Mouse (Mus musculus): ENCODE data around the gene Il24. TPM values are rescaled to one million over a fixed set of nuclear protein-coding genes. Genes with fewer than 3 reads are reported as not detected.

Il24 gene
- polyA plus RNA-seq, 1 experiment: not detected

DNA sequence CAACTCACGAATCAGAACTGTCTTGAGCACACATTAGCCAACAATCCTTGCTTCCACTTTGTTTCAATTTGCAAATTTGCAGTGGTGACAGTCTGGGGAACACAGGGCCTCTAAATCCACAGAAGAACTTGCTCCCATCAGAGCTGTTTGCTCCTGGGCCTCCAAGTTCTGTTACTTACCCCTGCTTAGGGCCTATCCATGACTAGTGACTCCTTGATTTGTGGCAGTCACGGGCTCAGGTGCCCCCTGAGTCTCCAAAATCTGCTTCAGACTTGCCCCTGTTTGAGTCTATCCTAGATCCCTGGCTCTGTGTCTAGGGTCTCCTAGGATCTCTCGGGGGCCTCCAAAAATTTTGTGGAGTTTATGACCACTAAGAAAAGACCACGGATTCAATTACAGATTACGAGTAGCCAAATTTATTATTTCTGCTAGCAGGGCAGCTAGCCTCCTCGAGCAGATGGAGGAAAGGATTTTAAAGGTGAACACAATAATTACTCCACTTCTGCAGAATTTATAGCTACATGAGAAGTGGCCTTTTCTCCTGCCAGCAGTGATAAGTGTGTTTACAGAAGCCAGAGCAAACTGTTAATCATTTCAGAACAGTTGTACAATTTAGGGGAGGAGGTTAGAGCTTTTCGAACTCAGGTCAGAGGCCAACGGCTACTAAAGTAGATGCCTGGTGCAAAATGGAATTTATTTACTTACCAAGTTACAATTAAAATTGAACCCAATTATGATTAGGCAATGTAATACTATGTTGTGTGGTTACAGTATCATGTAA is 46.5 kb downstream of the Il24 start:
- no peak for DNase-seq (ENCODE audit: low read depth in 1 of 2, low spot score in 2 of 2)
- Histone ChIP-seq H3K4me1 (ENCODE audit: control insufficient read depth, insufficient read depth, insufficient read length) (peaks cover 3% of the 10 kb centered on the region; the same call in 1 of the 2 replicates), H3K27ac (ENCODE audit: insufficient read depth, low read length) (no peak overlapping the region), H3K4me3 (ENCODE audit: extremely low read depth, insufficient read depth, insufficient read length) (no peak overlapping the region), H3K36me3 (ENCODE audit: control insufficient read depth, insufficient read depth, low read length) (no peaks in the 10 kb centered on the region), H3K27me3 (ENCODE audit: control insufficient read depth, insufficient read depth, low read length) (no peaks in the 10 kb centered on the region)
- 75% methylated on average over 8 of the region's 8 CpGs for WGBS
- no peak for TF ChIP-seq POLR2A (IDR thresholded peaks at IDR 0.05; ENCODE audit: low read depth, low read length)
- TF ChIP-seq CTCF (IDR thresholded peaks at IDR 0.05; ENCODE audit: extremely low read depth, insufficient read depth, insufficient read length, insufficient replicate concordance): no peak

GRCm38 (mm10) chr1:130838288-130838687 is 49.0 kb downstream of the Il24 start:
- Histone ChIP-seq H3K27me3 (ENCODE audit: control insufficient read depth, insufficient read depth, low read length) (no peaks in the 10 kb centered on the region), H3K4me1 (ENCODE audit: control insufficient read depth, insufficient read depth, insufficient read length) (peaks cover 3% of the 10 kb centered on the region; the same call in 1 of the 2 replicates), H3K36me3 (ENCODE audit: control insufficient read depth, insufficient read depth, low read length) (no peaks in the 10 kb centered on the region), H3K27ac (ENCODE audit: insufficient read depth, low read length) (peak overlapping the region; percentile 36; the same call in 1 of the 2 replicates), H3K4me3 (ENCODE audit: extremely low read depth, insufficient read depth, insufficient read length) (no peak overlapping the region)
- TF ChIP-seq POLR2A (IDR thresholded peaks at IDR 0.05; ENCODE audit: low read depth, low read length) (no peak), CTCF (IDR thresholded peaks at IDR 0.05; ENCODE audit: extremely low read depth, insufficient read depth, insufficient read length, insufficient replicate concordance) (no peak)
- peak; percentile 74 to 79 for DNase-seq (ENCODE audit: low read depth in 1 of 2, low spot score in 2 of 2)
- WGBS: 13% methylated on average over 6 of the region's 6 CpGs

GRCm38 (mm10) chr1:130835161-130835936 is 51.9 kb downstream of the Il24 start:
- H3K27me3 ChIP-seq (ENCODE audit: control insufficient read depth, insufficient read depth, low read length): no peaks in the 10 kb centered on the region
- no peaks in the 10 kb centered on the region for H3K36me3 ChIP-seq (ENCODE audit: control insufficient read depth, insufficient read depth, low read length)
- H3K27ac ChIP-seq (ENCODE audit: insufficient read depth, low read length): no peak overlapping the region
- WGBS: 87% methylated on average over 6 of the region's 6 CpGs
- H3K4me1 ChIP-seq (ENCODE audit: control insufficient read depth, insufficient read depth, insufficient read length): peaks cover 3% of the 10 kb centered on the region; the same call in 1 of the 2 replicates
- DNase-seq (ENCODE audit: low read depth in 1 of 2, low spot score in 2 of 2): no peak
- no peak overlapping the region for H3K4me3 ChIP-seq (ENCODE audit: extremely low read depth, insufficient read depth, insufficient read length)
- no peak for TF ChIP-seq CTCF (IDR thresholded peaks at IDR 0.05; ENCODE audit: extremely low read depth, insufficient read depth, insufficient read length, insufficient replicate concordance)
- TF ChIP-seq POLR2A (IDR thresholded peaks at IDR 0.05; ENCODE audit: low read depth, low read length): no peak

- WGBS: 80% methylated on average over 5 of the region's 5 CpGs
- DNase-seq (ENCODE audit: low read depth in 1 of 2, low spot score in 2 of 2): no peak
- no peaks in the 10 kb centered on the region for H3K4me1 ChIP-seq (ENCODE audit: control insufficient read depth, insufficient read depth, insufficient read length)
- no peaks in the 10 kb centered on the region for H3K36me3 ChIP-seq (ENCODE audit: control insufficient read depth, insufficient read depth, low read length)
- no peak for TF ChIP-seq CTCF (IDR thresholded peaks at IDR 0.05; ENCODE audit: extremely low read depth, insufficient read depth, insufficient read length, insufficient replicate concordance)
- no peak for TF ChIP-seq POLR2A (IDR thresholded peaks at IDR 0.05; ENCODE audit: low read depth, low read length)
- no peaks in the 10 kb centered on the region for H3K27me3 ChIP-seq (ENCODE audit: control insufficient read depth, insufficient read depth, low read length)
- H3K27ac ChIP-seq (ENCODE audit: insufficient read depth, low read length): no peak overlapping the region
- H3K4me3 ChIP-seq (ENCODE audit: extremely low read depth, insufficient read depth, insufficient read length): no peak overlapping the region
Measured at GRCm38 (mm10) chr1:130832230-130833149, 54.8 kb downstream of the Il24 start.

Other genes with a start within 250 kb of the Il24 start
- gene C4bp, start 225.8 kb downstream of the Il24 start, polyA plus RNA-seq (2012; rRNA removed): not detected in 2 replicates
- not detected in 2 replicates for gene Gm29427, start 171.7 kb downstream of the Il24 start, polyA plus RNA-seq (2012; rRNA removed)
- gene Yod1, start 170.1 kb downstream of the Il24 start, polyA plus RNA-seq (2012; rRNA removed): 1.6 and 2.2 TPM in 2 replicates
- gene Pfkfb2, start 158.2 kb downstream of the Il24 start, polyA plus RNA-seq (2012; rRNA removed): 3.3 and 5.3 TPM in 2 replicates
- 0.30 and 0.48 TPM in 2 replicates for gene AA986860, start 155.5 kb downstream of the Il24 start, polyA plus RNA-seq (2012; rRNA removed)
- gene Fcamr, start 86.6 kb downstream of the Il24 start, polyA plus RNA-seq (2012; rRNA removed): 0.67 and 2.1 TPM in 2 replicates
- 0.20 and 0.32 TPM in 2 replicates for gene Pigr, start 60.8 kb downstream of the Il24 start, polyA plus RNA-seq (2012; rRNA removed)
- gene Fcmr, start 21.8 kb downstream of the Il24 start, polyA plus RNA-seq (2012; rRNA removed): 452 and 608 TPM in 2 replicates
- gene Il20, start 24.0 kb upstream of the Il24 start, polyA plus RNA-seq (2012; rRNA removed): not detected in 2 replicates
- gene Il19, start 52.7 kb upstream of the Il24 start, polyA plus RNA-seq (2012; rRNA removed): not detected in 2 replicates
- 0.12 and 0.16 TPM in 2 replicates for gene Il10, start 132.4 kb upstream of the Il24 start, polyA plus RNA-seq (2012; rRNA removed)
- 55.3 and 72.5 TPM in 2 replicates for gene Mapkapk2, start 210.4 kb upstream of the Il24 start, polyA plus RNA-seq (2012; rRNA removed)

Measured in spleen, adult 2 months (tissue).